Mouse (Mus musculus) MN1 (cell line): ENCODE measurements around the gene Fars2.
"Not testable (repeated sequence)": the region's sequence is repeated elsewhere in the genome, so short reads cannot be mapped to it uniquely, and the experiment has no call there.

Experiments
- DNase-seq: peaks from one replicate; pipeline ENCODE4 v3.0.0-alpha.2; 2016; ENCODE audit warnings: low spot score

Gene Fars2

DNA sequence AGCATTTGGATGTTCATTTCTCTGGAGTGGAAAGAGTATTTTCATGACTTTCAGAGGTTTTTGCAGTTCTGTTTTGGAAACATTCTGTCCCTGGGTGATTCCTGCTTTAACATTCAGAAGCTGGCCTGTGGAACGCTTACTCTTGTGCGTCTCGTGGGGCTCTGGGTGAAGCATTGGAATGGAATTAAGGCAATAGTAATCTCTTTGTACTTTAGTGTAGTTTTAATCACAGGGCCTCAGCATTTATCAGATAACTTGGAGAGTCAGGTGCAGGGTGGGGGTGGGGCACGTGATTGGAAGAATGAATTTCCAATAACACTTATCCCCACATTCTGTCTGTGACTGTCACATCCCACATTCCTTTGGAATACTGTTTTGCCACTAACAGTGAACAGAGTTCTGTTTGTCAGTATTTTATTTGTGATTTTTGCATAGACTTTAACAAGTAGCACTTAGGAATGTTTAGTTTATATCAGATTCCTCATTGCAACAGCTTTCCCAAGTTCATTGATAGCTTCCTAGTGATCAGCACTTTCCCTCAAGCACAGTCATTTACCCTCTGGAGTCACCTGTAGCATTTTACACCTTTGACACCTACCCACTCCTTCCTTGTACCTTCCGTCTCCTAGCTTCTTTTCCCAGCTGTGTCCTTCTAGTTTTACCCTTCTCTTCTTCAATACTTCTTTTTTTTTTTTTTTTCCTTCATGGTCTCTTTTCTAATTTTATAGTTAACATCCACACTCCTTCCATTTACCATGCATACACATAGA, 23.2 kb downstream of the Fars2 start:
- no peak for DNase-seq

DNA sequence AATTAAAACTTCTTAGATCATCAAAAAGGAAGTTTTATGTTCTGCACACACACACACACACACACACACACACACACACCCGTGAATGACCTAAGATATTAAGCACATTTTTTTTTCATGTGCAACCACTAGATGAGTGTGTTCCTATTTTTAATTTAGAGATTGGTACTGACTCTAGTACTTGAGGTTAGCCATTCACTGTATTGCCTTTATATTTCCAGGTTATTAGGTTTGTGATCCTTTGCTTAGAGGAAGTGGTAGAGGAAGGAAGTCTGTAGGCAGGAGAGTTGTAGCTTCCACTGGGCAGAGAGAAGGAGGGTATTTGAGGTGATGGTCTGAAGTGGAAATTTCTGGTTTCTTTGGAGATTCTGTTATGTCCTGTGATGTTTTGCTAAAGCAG, 28.4 kb downstream of the Fars2 start:
- no peak for DNase-seq

DNA sequence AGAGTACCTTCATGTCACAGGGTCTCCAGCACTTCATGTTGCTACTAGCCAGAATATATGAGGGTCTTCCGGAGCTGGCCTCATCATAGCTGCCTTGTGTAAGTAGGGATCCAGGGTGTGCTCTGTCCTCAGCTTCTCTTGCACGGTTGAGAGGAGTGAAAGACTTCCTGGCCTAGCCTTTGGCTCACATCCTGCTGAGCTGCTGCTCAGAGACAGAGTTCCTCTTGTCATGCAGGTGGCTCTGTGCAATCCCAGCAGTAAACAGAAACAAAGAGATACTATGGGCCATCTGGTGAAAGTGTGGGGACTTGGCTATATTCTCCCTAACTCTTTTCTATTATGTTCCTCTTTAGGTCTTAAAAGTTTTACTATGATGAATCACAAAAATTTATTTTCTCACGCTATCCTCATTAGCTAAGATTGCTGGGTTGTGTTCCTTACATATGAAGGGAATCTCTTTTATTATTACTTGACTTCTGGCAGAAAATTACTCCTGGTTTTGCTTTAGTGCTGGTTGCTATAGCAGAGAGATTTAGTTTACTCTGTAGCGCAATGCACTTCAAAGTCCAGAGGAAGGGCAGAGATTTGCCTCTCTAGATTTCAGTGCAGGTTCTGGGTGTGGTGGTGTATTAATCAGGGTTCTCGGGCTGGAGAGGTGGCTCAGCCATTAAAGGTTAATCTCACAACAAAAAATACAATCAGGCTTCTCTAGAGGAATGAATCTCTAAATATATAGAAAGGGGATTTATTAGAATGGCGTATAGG, 32.1 kb downstream of the Fars2 start:
- no peak for DNase-seq

DNA sequence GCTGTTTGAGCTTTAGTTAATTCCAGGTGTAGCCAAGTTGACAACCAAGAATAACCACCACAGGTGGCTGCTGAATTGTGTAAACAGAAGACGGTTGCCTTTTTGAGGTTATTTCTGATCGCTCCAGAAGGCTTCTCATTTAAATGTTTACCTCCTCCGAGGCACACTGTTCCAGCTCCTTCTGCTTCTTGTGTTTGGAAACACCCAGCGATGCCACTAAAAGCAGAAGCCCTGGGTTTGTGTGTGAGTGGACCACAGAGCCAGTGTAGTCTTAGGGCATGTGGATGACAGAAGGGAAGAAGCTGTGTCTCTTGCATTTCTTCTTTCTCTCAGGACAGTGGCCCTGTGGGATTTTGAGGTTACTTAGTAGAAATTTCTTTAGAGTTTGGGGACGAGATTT, 33.1 kb downstream of the Fars2 start:
- DNase-seq = no peak

DNA sequence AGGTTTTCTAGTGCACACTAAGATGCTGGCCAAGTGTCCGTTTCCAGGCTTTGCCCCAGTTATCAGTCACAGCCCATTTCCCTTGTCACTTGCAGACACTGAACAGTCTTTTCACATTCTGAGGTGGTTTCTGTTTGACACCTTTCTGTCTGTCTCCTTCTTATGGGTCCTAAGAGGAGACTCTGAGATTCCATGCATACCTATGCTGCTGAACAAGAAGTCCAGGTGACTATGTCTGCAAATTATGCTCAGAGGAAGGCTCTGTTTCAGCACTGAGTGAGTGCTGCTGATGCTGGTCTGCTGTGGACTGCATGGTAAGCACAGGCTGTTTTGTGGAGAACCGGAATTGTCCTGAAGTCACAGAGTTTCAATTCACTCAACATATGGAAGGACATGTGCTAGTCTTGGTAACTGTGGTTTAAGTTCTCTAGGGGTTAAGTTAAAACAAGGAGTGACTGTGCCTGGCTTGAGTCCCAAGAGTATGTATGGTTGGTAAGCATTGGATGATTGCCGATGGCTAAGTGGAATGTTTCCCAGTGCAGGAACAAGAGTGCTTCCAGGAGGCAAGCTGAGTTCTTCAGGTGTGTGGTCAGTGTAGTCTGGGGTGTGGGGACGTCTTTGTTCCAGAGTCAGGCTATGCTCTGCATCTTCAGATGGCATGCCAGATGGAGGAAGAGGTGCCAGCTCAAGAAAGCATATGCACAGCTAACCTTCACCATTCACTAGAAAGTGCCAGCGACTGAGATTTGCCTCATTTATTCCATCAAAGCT, 35.7 kb downstream of the Fars2 start:
- no peak for DNase-seq

DNA sequence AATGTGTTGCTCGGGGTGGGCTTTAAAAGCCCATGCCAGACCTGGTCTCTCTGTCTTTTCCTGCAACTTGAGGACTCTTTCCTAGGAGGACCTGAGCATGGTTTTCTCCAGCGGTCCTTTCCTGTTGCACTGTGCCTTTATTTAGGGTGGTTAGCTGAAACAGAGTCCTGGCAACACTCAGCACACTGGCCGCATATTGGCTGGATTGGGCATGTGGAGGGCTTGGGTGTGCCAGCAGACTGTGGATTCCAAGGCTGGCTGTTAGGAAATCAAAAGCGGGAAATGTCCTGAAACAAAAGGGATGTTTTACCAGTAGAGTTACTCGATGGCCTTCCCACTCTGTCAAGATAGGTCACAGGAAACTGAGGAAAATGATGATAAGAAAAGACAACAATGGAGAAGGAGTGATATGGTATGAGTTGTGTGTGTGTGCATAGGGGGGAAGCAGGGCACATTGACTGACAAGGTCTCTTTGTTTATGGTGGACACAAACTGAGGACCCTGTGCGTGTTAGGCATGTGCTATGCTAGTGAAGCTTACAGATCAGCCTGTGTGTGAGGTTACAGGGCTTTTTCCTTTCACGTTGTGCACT, 39.2 kb downstream of the Fars2 start:
- no peak for DNase-seq

DNA sequence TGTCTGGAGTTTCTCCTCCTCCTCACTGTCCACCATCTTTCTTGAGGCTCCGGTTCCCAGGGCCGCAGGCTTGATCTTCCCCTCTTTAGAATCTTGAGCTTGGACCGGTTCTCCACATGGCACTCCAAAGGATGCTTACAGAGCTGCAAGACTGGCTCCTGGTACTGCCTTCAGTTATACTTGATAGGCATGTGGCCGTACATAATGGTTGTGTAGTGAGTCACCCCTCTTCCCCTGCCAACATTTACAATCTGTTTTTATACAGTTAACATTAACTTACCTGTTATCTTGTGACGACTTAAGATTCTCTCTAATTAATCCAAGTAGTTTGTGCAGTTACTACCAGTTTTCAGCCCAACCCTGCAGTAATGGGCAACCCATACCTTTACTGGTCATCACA, 46.2 kb downstream of the Fars2 start:
- DNase-seq = no peak

DNA sequence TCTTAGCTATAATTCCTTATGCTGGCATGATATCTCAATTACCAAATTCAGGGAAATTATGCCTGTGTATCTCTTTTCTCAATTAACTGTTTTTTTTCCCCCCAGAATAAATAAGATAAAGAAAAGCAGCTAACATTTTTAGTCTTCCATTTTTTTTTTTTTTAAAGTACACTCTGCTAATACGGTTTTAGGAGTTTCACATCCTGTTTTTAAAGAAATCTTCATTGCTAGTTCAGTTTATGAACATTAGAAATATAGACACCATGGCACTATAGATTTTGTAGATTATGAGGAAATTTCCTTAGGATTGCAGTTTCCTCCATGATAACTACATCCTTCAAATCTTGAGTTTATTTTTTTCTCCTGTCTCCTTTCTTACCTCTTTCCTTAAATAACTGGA, 46.7 kb downstream of the Fars2 start:
- no peak for DNase-seq

DNA sequence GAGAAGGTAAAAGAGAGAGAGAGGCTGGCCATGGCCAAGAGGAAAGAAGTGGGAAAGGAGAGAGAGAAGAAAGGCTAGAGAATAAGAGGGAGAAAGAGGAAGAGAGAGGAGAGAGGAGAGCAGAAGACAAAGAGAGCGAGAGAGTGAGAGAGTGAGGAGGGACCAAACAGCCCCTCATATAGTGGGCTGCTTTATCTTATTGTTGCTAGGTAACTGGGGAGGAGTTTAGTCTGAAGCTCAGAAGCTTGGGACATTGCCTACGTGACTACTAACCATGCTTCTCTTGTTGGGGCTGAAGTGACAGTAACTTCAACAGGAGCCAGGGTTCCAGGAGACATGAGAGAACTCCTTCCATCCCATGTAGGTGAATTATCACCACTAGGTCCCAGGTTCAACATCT, 55.8 kb downstream of the Fars2 start:
- not testable (repeated sequence) for DNase-seq

DNA sequence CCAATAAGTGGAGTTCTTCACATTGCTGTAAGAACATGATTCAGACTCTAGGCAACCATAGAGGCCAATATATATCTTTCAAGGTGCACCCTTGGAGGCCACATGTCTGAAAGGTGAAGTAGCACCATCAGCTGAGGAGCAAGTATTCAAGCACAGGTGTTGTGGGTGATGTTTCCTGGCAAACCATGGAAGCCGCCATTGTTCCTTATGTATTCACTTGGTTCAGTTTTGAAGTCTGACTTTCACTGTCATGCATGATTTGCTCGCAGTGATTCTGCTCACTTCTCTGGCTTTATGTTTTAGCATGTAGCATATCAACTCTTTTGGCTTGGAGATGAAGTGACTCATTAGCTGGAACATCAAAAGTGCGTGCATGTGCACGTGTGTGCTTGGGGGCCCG, 56.9 kb downstream of the Fars2 start:
- no peak for DNase-seq

DNA sequence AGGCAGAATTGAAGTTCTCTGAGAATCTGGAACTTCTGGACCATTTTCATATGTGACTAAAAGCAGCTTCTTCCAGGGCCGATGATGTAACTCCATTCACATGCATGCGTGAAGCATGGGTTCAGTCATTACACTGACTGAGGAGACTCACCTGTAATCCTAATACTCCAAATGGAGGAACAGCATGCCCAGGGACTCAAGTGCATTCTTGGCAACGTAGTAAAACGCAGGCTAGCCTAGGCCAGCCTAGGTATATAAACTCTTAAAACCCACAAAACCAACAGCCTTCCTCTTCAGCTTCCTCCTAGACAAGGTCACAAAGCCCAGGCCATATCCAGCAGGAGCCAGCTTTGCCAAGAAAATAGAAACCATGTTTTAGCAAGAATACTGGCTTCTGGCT, 57.6 kb downstream of the Fars2 start:
- DNase-seq = no peak

DNA sequence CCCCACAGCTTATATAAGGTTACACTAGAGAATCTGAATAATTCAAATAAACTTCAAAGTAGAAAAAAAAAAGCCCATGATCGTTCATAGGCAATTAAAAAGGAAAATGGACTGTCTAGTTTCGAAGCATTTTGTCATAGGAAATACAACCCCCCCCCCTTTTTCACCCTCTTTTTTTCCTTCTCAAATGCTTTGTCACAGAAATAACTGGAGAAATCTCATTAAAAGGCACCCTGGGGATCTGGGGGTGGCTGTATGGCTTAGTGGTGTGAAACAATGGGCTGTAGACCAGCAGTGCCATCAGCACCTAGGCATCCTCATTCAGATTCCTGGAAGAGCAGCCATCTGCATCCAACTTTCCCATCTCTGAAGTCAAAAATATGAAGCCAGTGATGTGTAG, 64.0 kb downstream of the Fars2 start:
- no peak for DNase-seq

DNA sequence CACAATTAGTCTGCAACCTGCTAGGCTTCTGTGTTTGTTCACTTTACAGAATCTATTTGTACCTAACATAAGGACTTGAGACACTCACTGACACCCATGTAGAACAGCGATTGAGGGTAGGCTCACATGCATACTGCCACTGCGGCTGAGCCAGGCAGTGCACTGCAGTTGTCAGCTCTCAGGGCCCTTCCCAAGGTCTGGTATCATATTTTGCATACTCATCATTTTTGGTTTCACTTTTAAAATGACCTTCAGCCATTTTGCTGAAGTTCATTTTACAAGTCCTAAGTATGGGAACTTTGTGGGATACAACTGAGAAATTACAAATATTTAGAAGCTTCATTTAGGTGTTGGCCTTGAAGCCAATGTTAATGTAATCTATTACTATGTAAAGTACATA, 73.4 kb downstream of the Fars2 start:
- no peak for DNase-seq

DNA sequence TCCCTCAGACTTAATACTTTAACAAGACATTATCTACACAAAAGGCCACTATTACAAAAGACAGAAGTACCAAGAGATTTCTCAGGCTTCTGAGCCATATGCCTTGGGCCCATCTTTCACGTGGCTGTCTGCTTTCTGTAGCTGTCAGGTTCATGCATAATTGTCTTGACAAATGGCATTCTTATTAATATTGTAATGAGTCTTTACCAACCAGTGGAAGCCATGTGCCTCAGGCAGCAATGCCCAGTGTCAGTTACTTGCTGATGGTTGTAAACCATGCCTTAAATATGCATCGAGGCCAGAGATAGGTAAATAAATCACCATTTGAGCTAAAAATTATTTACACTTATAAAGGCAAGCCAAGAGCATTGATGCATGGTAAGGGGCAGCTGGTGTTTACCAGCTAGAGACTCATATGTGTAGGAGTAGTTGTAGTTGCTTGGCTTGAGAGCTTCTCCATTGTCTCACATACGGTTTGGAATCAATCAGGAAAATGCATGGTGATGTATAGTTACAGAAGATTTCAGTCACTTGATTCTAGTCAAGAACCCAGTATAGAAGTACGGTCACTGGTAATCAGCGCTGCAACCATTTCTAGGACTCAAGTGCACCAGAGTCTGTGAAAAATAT, 76.4 kb downstream of the Fars2 start:
- DNase-seq = peak; percentile 38

DNA sequence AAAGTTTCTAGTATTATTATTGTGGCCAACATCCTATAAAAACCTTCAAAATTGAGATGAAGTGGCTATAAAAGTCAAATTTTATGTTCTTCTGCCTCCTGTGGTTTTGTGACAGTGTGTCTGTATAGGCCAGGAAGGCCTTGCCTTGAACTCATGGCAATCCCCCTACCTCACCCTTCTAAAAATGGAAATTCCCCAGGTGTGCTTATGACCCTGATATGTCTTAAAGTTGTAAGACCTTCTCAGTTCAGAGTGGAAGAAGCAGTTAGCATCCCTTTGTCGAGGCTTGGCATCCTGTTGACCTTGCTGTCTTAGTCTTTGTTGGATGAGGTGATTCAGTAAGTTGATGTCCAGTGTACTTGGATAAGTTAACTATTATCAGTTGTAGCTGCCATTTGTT, 82.1 kb downstream of the Fars2 start:
- no peak for DNase-seq

DNA sequence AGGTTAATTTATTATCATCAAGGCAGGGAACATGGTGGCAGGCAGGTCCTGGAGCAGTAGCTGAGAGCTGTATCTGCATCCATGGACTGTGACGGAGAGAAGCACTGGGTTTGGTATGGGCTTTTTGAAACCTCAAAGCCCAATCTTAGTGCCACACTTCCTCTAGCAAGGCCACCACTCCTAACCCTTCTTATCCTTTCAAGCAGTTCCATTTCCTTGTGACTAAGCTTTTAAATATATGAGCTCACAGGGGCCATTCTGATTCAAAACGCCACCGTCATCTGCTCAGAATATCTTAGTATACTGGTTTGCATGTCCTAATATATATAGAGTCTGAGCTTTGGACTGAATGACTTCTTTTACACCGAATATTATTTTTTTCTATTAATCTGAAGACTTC, 83.2 kb downstream of the Fars2 start:
- DNase-seq = no peak

DNA sequence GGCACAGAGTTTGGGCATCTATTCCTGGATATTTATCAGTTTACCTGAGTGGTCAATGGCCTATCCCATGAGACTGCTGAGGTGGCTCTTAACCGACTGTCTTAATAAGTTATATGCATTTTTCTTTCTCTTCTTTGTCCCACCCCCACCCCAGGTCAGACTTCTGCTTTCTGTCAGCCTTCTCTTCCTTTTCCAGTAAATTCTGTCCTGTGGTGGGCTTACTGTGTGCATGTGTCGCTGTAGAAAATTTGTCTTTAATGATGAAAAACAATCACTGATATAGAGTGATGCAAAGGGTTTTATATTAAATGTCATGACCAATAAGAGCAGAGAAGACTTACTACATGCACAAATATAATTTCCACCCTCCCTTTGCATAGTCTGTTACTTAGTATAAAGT, 85.3 kb downstream of the Fars2 start:
- DNase-seq = no peak

DNA sequence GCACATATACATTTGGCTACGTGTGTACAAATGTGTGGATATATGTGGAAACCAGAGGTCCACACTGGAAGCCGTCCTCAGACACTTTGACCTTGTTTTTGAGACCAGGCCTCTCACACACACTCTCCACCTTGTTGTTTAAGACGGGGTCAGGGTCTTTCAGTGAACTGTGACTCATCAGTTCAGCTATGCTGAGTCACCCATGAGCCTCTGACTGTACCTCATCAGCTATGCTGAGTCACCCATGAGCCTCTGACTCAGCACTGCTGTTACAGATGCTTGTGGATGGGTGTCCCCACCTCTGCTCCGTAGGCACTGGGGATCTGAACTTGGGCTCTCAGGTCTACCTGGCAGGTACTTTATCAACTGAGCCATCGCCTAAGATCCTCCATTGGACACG, 85.8 kb downstream of the Fars2 start:
- DNase-seq = peak; percentile 42

DNA sequence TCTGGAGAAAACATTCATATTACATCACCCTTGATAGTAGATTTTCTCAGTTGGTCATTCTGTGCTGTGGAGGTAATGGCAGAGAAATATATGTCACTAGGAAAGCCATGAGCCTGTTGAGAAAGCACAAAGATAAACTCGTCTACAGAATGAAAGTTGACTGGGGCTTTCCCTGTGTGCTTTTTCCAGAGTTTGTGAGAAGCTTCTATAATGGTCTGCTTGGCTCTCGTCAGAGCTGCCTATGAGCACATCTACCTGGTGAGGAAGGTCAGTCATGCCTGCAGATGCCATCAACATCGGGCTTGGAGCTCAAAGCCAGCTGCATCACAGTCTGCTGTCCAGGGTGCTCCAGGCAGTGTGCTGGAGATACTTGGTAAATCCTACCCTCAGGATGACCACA, 87.1 kb downstream of the Fars2 start:
- DNase-seq = no peak

DNA sequence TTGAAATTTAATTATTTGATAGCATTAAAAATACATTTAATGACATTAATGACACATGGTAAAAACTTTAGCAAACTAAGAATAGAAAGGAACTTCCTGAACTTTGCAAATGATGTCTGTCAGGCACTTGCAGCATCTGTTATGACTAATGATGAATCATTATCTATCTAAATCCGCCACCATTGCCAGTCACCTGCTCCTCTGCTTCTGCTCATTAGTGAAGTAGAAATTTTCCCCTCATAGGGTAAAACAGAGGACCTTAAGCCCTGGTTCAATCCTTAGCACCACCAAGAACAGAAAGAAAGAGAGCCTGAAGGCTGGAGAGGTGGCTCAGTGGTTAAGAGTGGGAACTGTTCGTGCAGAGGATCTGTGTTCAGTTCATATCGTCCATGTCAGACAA, 93.8 kb downstream of the Fars2 start:
- DNase-seq = no peak

DNA sequence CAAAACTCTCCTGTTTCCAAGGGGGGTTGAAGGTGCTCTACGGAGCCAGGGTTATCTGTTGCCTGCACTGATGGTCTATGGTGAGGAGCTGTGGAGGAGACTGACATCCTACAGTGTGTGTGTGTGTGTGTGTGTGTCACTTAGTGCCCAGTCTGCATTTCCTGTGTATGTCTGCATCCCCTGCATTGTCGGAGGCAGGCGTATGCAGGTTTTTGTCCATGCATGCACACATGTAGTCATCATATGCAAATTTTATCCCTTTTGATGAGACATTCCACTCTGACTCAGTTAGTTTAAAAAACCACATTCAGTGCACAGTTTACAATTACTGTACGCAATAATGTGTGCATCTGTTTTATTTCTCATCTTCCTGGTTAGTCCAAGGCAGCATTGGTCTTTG, 96.8 kb downstream of the Fars2 start:
- DNase-seq = no peak

DNA sequence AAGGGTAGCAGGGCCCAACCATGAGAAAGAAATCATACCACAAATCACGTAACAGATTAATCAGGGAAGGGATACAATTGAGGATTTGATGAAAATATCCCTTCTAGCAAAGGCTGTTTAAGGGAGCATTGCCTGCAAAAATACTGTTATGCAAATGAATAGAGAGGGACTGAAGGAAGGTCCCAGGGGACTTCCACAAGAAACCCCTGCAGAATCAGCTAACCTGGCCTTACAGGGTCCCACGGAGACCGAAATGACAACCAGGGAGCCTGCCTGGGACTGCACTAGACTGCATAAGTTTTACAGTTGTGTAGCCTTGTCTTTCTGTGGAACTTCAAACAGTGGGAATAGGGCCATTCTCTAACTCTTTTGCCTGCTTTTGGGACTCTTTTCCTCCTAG, 98.8 kb downstream of the Fars2 start:
- no peak for DNase-seq
